Mouse (Mus musculus) midbrain, embryonic 16.5 days (tissue): Measurements from ENCODE around the gene Hmgb2. TPM values are rescaled to one million over a fixed set of nuclear protein-coding genes. Genes with fewer than 3 reads are reported as not detected.

Experiments
- ATAC-seq: fragments of 200-750 bp; cut with Nextera tagmentation; 2 replicates; pipeline ENCODE4 v1.8.0; 2017; ENCODE audit warnings: moderate TSS enrichment
- H3K27ac ChIP-seq: fragments of 300-500 bp; sonication (generic); 2 replicates; pipeline ENCODE4 v1.5.1; 2014; ENCODE audit warnings: mild to moderate bottlenecking, low read length, mixed read lengths
- H3K27me3 ChIP-seq: fragments of 300-500 bp; sonication (generic); 2 replicates; pipeline ENCODE4 v1.6.1; 2014; ENCODE audit warnings: low read depth, low read length, mixed read lengths; ENCODE audit not compliant: control insufficient read depth, insufficient read depth
- H3K36me3 ChIP-seq: fragments of 300-500 bp; sonication (generic); 2 replicates; pipeline ENCODE4 v1.6.1; 2014; ENCODE audit warnings: mild to moderate bottlenecking, low read length, moderate library complexity, mixed read lengths; ENCODE audit not compliant: control insufficient read depth, insufficient read depth
- H3K4me1 ChIP-seq: fragments of 300-500 bp; sonication (generic); 2 replicates; pipeline ENCODE4 v1.6.1; 2014; ENCODE audit warnings: mild to moderate bottlenecking, low read length, mixed read lengths; ENCODE audit not compliant: control insufficient read depth, insufficient read depth
- H3K4me2 ChIP-seq: fragments of 300-500 bp; sonication (generic); 2 replicates; pipeline ENCODE4 v1.6.1; 2014; ENCODE audit warnings: mild to moderate bottlenecking, low read length, mixed read lengths
- H3K4me3 ChIP-seq: fragments of 300-500 bp; sonication (generic); 2 replicates; pipeline ENCODE4 v1.5.1; 2014; ENCODE audit warnings: low read depth, mild to moderate bottlenecking, low read length, moderate library complexity, mixed read lengths
- H3K9ac ChIP-seq: fragments of 300-500 bp; sonication (generic); 2 replicates; pipeline ENCODE4 v1.6.1; 2014; ENCODE audit warnings: low read depth, low read length, mixed read lengths
- H3K9me3 ChIP-seq: fragments of 300-500 bp; sonication (generic); replicated peaks from 2 replicates; pipeline ENCODE4 v1.6.1; 2014; ENCODE audit warnings: mild to moderate bottlenecking, low read length, mixed read lengths; ENCODE audit not compliant: control insufficient read depth, poor library complexity, severe bottlenecking
- WGBS: fragments of 180-500 bp; shearing (Covaris S2); extraction: QIAGEN DNeasy Blood & Tissue Kit; methylation state at CpG from one replicate; pipeline ENCODE4 v1.1.7; 2014; 5-methylcytosine and 5-hydroxymethylcytosine counted together
- polyA plus RNA-seq: library from polyadenylated mRNA; unstranded; fragments of >200 nt; fragmentation: Nextera tagmentation; extraction: Ambion mirVana; gene quantifications from 2 replicates; pipeline ENCODE4 v1.2.1, GENCODE M21; 2015

Gene Hmgb2
- polyA plus RNA-seq, 1 experiment from 2014 or later = 42.3 TPM

- no peak for ATAC-seq
- Histone ChIP-seq H3K4me1 (no peaks in the 10 kb centered on the region), H3K4me3 (no peak overlapping the region), H3K4me2 (no peak overlapping the region), H3K27ac (no peak overlapping the region), H3K9me3 (no peaks in the 10 kb centered on the region), H3K27me3 (no peaks in the 10 kb centered on the region), H3K9ac (no peak overlapping the region), H3K36me3 (no peaks in the 10 kb centered on the region)
- 87% methylated on average over 12 of the region's 12 CpGs for WGBS
Measured at GRCm38 (mm10) chr8:57520186-57520786, 8.6 kb downstream of the Hmgb2 start.

DNA sequence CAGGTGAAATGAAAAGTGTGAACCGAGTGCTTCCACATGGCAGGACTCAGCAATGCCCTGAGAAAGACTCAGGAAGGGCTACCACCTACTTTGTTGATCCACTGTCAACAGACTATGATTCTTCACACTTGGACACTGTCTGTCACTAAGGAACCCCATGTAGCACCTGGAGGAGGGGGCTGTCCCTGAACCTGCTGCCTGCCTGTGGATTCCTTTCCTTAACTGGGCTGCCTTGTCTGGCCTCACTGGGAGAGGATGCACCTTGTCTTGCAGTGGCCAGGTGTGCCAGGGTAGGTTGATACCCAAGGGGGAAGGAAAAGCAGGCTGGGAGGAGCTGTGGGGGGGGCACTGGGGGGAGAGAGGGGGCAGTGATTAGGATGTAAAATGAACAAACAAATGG lies 16.3 kb downstream of the Hmgb2 start:
- no peaks in the 10 kb centered on the region for H3K27me3 ChIP-seq
- H3K9me3 ChIP-seq = no peaks in the 10 kb centered on the region
- no peak for ATAC-seq
- H3K4me3 ChIP-seq = no peak overlapping the region
- H3K9ac ChIP-seq = no peak overlapping the region
- no peak overlapping the region for H3K4me2 ChIP-seq
- no peaks in the 10 kb centered on the region for H3K4me1 ChIP-seq
- 100% methylated on average over 1 of the region's 1 CpGs for WGBS
- H3K36me3 ChIP-seq = no peaks in the 10 kb centered on the region
- no peak overlapping the region for H3K27ac ChIP-seq

- 0 out of 2 replicates have a peak, but pooled peaks have one; percentile 34 for ATAC-seq
- no peak overlapping the region for H3K9ac ChIP-seq
- H3K27me3 ChIP-seq = no peaks in the 10 kb centered on the region
- no peak overlapping the region for H3K27ac ChIP-seq
- 87% methylated on average over 13 of the region's 13 CpGs for WGBS
- no peaks in the 10 kb centered on the region for H3K36me3 ChIP-seq
- no peaks in the 10 kb centered on the region for H3K4me1 ChIP-seq
- no peaks in the 10 kb centered on the region for H3K9me3 ChIP-seq
- peak overlapping the region; percentile 7; the same call in 1 of the 2 replicates for H3K4me2 ChIP-seq
- H3K4me3 ChIP-seq = no peak overlapping the region
Measured at GRCm38 (mm10) chr8:57530238-57530637, 18.5 kb downstream of the Hmgb2 start.

DNA sequence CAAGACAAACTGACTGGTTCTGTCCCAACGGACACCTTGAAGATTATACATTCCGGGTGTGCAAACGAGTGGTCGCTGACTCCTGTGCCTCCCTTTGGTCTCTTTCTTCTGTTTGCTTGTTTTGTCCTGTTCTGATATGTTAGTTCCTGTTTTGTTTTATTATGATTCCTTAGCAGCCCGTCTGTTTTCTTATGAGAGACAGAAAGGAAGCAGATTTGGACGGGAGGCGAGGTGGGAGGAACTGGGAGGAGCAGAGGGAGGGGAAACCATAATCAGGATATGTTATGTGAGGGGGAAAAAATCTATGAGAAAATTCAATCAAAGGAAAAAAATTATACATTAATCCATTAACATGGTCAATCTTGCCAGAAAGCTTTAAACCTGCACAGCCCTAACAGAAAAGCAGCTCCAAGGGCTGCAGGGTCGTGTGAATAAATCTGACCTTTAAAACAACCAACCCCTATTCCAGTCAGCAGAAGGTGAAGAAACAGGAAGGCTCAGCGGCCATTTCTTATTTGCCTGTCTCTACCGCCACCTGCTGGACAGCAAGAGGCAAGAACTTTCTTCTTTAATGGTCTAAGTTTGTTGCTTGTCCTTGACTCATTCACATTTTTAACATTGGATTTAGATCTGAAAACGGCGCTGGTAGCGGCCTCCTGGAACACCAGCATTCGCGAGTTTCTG lies 19.1 kb downstream of the Hmgb2 start:
- H3K9ac ChIP-seq = no peak overlapping the region
- H3K27me3 ChIP-seq = no peaks in the 10 kb centered on the region
- no peaks in the 10 kb centered on the region for H3K4me1 ChIP-seq
- H3K4me3 ChIP-seq = no peak overlapping the region
- H3K36me3 ChIP-seq = no peaks in the 10 kb centered on the region
- peak; percentile 66 for ATAC-seq
- no peak overlapping the region for H3K27ac ChIP-seq
- H3K9me3 ChIP-seq = no peaks in the 10 kb centered on the region
- WGBS = 29% methylated on average over 15 of the region's 15 CpGs
- H3K4me2 ChIP-seq = peak overlapping the region; percentile 7; the same call in 1 of the 2 replicates

DNA sequence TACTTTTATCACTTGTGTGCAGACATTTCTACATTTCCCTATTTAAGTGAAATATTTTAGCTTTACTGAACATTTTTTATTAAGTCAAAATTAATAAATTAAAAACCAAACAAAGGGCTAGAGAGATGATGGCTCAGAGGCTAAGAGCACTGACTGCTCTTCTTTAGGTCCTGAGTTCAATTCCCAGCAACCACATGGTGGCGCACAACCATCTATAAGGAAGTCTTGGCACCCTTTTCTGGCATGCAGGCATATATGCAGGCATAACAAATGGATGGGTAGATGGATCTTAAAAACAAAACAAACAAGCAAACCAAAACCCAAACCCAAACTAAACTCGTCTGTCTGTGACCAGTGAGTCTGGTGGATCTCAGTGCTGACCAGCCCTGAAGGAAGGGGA lies 20.5 kb downstream of the Hmgb2 start:
- H3K4me1 ChIP-seq = no peaks in the 10 kb centered on the region
- no peak overlapping the region for H3K27ac ChIP-seq
- no peaks in the 10 kb centered on the region for H3K9me3 ChIP-seq
- no peaks in the 10 kb centered on the region for H3K36me3 ChIP-seq
- no peaks in the 10 kb centered on the region for H3K27me3 ChIP-seq
- WGBS = 68% methylated on average over 2 of the region's 2 CpGs
- no peak overlapping the region for H3K9ac ChIP-seq
- ATAC-seq = no peak
- no peak overlapping the region for H3K4me2 ChIP-seq
- H3K4me3 ChIP-seq = no peak overlapping the region

GRCm38 (mm10) chr8:57533106-57533505 lies 21.4 kb downstream of the Hmgb2 start:
- no peak overlapping the region for H3K4me3 ChIP-seq
- no peak overlapping the region for H3K9ac ChIP-seq
- no peak overlapping the region for H3K4me2 ChIP-seq
- H3K27me3 ChIP-seq = no peaks in the 10 kb centered on the region
- no peak for ATAC-seq
- H3K27ac ChIP-seq = no peak overlapping the region
- no peaks in the 10 kb centered on the region for H3K9me3 ChIP-seq
- H3K36me3 ChIP-seq = no peaks in the 10 kb centered on the region
- no peaks in the 10 kb centered on the region for H3K4me1 ChIP-seq
- 91% methylated on average over 4 of the region's 4 CpGs for WGBS

- H3K27me3 ChIP-seq = no peaks in the 10 kb centered on the region
- H3K4me1 ChIP-seq = no peaks in the 10 kb centered on the region
- no peaks in the 10 kb centered on the region for H3K9me3 ChIP-seq
- H3K4me3 ChIP-seq = no peak overlapping the region
- 69% methylated on average over 4 of the region's 4 CpGs for WGBS
- H3K36me3 ChIP-seq = no peaks in the 10 kb centered on the region
- no peak overlapping the region for H3K4me2 ChIP-seq
- no peak overlapping the region for H3K9ac ChIP-seq
- no peak for ATAC-seq
- no peak overlapping the region for H3K27ac ChIP-seq
Measured at GRCm38 (mm10) chr8:57534495-57534894, 22.8 kb downstream of the Hmgb2 start.

GRCm38 (mm10) chr8:57536167-57536566 lies 24.5 kb downstream of the Hmgb2 start:
- Histone ChIP-seq H3K4me3 (no peak overlapping the region), H3K27ac (no peak overlapping the region), H3K4me2 (no peak overlapping the region), H3K4me1 (no peaks in the 10 kb centered on the region), H3K9me3 (no peaks in the 10 kb centered on the region), H3K27me3 (no peaks in the 10 kb centered on the region), H3K36me3 (no peaks in the 10 kb centered on the region), H3K9ac (no peak overlapping the region)
- WGBS = 96% methylated on average over 6 of the region's 6 CpGs
- ATAC-seq = no peak

DNA sequence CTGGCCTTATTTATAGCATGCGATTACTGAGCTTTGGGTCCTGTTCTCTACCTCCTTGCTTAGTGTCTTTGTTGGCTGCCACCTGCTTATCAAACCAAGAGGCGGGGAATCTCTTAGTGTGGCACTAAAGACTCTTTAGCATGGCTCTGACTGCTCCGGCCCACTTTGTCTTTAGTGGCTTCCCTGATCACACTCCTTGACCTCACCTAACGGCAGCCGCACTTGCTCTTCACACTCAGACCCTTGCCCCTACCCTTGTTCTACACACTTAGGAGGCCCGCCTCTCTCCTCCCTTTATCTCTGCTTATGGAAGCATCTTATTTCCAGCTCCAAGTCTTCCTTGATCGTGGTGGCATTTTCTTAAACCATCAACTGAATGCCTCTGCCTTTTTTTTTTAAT lies 26.9 kb downstream of the Hmgb2 start:
- Histone ChIP-seq H3K4me3 (no peak overlapping the region), H3K9ac (no peak overlapping the region), H3K4me1 (no peaks in the 10 kb centered on the region), H3K27me3 (no peaks in the 10 kb centered on the region), H3K36me3 (no peaks in the 10 kb centered on the region), H3K9me3 (no peaks in the 10 kb centered on the region), H3K27ac (no peak overlapping the region), H3K4me2 (no peak overlapping the region)
- 86% methylated on average over 7 of the region's 7 CpGs for WGBS
- ATAC-seq = no peak
